Mouse (Mus musculus) megakaryocyte progenitor cell, adult 5-6 weeks (primary cell): ENCODE results near the gene Tmem104. TPM values are rescaled to one million over a fixed set of nuclear protein-coding genes. Genes with fewer than 3 reads are reported as not detected.

Experiments used
- ATAC-seq: replicated peaks from 2 replicates; pipeline ENCODE4 v1.8.0; 2016; ENCODE audit warnings: mild to moderate bottlenecking, moderate TSS enrichment, inconsistent platforms; ENCODE audit not compliant: poor library complexity
- total RNA-seq, 2 experiments: library from RNA; stranded (forward) in 1 of 2; stranded (reverse) in 1 of 2; fragments of 157-497, 149-512 nt in 1 of 2; fragments of 200-1000 nt in 1 of 2; gene quantifications; 2 replicates each; pipeline versions ENCODE4 v1.2.3 to v1.2.4; 2015 to 2017

Gene Tmem104
- total RNA-seq, 2 experiments from 2014 or later: 7.8 to 8.2 TPM

DNA sequence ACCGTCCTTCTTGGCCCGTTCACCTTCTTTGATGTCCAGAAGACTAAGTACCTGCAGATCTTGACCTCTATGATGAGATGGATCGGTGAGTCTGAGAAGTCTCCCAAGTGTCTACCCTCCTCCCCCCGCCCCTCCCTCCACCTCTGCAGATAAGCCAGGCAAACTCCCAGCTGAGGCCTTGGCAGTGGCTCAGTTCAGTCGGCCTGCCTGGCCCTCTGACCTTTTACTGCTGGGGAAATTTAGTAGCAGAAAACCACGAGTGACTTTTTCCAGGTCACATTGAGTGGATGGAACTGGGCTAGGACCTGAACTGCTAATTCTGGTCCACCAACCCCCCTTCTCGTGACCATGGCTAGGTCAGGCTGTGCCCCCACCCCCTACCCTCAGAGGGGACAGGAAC, 41.1 kb downstream of the Tmem104 start:
- no peak for ATAC-seq

GRCm38 (mm10) chr11:115229021-115229930, 42.0 kb downstream of the Tmem104 start:
- no peak for ATAC-seq

DNA sequence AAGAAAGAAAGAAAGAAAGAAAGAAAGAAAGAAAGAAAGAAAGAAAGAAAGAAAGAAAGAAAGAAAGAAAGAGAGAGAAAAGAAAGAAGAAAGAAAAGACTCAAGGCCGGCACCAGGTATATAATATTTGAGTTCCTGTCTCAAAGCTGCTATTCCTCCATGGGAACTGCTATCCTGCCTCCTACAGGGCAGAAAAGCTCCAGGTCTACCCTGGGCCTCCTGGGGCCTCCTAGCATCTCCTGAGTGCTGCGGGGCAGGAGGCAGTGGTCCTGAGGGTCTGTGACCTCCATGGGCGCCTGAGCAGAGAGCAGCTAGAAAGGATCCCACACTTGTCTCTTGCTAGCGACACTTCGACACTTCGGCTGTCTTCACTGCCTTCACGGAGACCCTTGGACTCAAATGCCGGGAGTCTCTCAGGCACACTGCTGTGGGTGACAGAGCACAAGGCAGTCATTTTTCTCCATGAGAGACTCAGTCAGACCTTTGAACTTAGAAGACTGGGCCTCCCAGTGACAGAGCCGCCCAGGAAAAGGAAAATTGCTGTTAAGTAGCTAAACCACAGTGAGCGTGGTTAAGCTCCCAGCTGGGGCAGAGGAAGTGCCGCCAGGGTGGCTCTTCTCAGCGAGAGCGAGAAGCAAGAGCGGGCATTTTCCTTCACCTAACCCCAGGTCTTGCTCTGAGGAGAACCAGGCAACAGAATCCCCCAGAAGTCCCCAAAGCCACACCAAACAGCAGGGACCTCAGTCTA, 44.1 kb downstream of the Tmem104 start:
- ATAC-seq: peak; percentile 68

DNA sequence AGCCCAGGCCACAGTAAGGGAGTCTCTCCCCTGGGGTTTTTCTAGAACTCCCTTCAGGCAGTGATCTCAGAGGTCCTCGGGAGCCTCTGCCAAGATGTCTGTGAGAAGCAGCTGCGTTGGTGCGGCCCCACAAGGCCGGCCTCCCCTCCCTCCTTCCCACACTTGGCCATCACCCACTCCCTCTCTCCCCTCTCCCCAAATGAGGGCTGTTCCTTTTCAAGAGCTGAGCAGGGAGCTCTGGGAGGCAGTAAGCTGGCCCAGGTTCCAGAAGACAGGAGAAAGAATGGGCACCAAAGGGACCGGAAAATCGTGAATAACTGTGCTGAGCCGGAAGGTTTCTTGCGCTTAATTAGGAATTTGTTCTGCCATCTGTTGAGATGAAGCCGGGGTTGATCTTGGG, 44.6 kb downstream of the Tmem104 start:
- no peak for ATAC-seq

DNA sequence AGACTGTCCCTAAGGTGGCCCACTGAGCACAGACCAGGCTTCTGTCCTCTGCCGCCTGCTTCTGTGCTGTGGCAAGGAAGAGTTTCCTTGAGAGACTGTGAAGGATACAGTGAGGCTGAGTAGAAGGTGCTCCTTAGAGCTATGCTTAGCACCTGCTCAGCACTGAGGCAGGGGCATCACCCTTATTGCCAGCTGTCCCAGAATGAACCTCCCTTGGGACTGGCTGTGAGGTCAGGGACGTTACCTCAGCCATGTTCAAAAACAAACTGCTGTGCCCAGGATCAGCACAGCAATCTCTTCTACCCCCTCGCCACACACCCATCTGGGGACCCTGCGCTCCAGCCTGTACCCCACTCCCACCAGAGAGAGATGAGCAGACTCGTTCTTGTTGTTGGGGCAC, 45.6 kb downstream of the Tmem104 start:
- ATAC-seq: no peak

DNA sequence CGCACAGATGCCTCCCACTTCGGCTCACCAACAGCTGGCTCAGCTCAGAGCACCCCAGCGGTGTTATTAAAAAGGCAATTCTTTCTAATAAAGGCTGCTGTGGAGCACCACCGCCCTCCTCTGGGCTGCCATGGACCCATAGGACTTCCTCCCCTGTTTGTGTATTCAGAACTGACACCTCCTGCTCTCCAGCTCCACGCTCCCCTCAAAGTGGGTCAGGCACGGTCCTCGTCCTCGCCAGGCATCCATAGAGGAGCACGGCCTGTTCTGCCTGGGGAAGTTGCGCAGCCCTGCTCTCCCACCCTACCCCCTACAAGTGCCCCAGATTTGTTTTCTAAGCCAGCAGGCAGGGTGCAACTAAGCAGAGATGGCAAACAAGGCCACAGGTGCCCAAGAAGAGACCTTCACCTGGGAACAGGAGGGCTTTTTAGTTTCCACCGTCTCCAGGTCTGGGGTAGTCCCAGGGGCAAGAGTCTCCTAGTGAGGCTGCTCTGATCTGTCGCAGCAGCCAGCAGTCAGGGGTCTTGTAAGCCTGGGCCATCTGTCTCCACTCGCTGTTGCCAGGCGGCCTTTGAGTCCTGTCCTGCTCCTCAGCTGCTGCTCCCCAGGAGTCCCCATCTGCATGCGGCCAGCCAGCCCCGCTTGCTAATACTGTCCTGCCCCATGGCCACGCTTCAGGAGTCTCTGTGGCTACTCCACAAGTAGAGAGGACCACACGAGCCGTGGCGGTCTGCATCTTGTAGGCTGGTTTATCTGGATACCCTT, 46.4 kb downstream of the Tmem104 start:
- no peak for ATAC-seq

DNA sequence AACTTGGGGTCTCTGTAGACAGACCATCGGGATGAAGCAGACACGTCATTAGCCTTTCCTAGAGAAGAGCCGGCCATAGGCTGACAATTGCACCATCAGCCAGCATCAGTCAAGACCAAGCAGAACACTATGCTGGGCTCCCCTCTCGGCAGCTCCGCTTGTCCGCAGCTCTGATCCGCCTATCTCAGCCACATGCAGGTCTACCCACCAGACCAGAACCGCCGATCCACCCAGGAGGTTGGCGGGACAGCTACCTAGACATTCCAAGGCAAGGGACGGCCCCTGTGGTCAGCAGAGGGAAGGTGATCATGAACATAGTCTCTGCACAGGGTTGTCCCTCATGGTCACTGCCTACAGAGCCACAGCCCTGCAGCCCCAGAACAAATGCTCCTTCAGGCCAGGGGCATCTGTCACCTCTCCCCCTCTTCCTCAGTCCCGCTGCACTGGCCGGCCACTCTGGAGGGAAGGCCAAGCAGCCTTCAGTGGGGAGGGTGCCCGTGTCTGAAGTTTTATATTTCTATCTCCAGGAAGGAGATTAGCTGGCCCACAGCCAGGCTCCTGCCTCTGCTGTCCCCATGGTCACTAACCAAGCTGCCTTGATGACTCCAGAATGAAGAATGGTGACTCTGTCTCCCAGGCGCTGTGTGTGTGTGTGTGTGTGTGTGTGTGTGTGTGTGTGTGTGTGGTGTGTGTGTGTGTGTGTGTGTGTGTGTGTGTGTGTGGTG, 47.2 kb downstream of the Tmem104 start:
- no peak for ATAC-seq

- ATAC-seq: no peak
Measured at GRCm38 (mm10) chr11:115236570-115236969, 49.3 kb downstream of the Tmem104 start.

DNA sequence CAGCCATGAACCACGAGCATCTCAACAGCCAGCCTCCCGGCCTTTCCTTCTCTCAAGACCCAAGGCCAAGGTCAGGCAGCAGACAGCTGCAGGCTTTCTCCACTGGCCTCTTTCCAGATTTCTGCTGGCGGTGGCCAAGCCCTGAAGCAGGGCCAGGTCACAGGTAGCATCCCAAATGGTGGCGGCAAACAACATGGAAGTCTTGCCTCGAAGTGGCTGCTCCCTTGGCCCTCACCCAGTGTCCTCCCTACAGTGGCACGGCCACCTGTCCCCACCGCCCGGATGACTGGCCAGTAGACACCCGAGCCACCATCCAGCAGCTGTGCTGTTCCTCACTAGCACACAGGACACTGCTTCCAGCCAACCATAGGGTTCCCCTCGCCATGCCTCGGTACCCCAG, 54.1 kb downstream of the Tmem104 start:
- no peak for ATAC-seq

DNA sequence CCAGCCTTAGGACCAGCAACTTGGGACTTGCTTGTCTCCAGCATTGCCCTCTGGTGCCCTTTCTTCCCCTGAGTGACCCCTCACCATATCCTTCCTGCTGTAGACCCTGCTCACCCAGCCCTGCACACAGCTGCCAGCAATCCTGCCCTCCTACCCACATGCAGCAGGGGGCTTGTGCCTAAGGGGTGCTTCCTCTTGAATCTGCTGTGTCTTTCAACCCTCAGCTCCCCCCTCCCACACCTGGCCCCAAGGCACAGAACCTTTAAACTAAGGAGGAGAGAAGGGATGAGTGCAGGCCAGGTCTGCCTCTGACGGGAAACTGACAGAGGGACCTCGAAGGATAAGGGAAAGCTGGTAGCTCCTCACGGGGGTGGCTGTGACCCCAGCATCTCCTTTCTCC, 55.5 kb downstream of the Tmem104 start:
- ATAC-seq: no peak

DNA sequence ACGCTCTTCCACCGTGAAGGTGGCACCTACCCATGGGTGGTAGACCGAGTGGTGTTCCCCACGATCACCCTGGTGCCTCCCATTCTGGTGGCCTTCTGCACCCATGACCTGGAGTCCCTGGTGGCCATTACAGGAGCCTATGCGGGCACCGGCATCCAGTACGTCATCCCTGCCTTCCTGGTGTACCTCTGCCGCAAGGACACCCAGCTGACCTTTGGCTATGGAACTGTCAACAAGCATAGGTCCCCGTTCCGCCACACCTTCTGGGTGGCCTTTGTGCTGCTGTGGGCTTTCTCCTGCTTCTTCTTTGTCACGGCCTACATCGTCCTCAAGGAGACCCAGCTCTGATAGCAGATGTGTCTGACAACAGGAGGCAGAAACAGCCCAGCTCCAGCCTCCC, 56.5 kb downstream of the Tmem104 start:
- no peak for ATAC-seq

GRCm38 (mm10) chr11:115244840-115245239, 57.6 kb downstream of the Tmem104 start:
- ATAC-seq: no peak

- ATAC-seq: peak; percentile 27; the same call in 1 of the 2 replicates
Measured at GRCm38 (mm10) chr11:115246386-115246785, 59.1 kb downstream of the Tmem104 start.

GRCm38 (mm10) chr11:115247240-115247639, 60.0 kb downstream of the Tmem104 start:
- no peak for ATAC-seq

DNA sequence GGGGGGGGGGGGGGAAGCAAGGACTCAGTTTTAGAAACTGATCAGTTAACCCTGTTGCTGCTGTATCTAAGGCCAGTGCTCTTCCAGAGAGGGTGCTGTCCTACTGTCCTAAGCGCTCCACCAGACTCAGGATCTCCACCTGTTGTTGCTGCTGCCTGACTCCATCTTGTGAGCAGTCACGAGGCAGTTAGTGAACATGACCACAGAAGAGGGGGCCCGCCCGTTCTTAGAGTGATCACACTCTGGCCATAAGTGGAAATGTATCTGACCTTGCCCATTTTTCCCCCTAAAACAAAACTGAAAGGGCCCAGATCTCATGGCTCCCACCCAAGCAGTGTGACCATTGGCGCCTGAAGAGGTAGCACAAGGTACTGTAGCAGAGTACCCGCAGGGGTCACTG, 60.7 kb downstream of the Tmem104 start:
- ATAC-seq: no peak

DNA sequence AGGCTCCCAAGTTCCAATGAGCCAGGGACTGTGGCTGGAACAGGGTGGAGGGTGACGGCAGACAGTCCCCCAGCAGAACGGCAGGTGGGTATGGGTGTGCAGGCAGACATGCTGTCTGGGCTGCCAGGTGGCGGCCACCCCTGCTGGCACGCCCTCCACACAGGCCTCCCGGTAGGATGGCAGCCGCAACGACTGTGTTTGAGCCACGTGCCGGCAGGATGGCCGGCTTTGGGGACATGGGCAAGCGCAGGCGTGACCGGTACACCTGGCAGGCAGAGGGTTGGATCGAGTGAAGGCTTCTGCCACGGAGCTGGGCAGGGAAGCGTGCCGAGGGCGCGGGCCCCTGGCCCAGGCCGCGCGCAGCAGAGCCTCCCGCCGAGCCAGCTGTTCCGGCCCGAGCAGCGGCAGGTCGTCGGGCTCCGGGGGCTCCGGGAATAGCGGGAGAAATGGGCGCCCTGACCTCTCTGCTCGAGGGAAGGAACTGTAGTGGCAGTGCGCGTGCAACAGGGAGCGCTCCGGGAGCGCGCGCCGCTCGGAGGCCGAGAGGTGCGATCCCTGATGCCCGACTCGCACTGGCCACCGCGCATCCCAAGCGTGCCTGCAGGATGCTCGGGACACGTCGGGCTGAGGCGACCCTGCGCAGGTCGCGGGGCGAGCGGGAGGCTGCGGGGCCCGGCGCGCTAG, 62.6 kb downstream of the Tmem104 start:
- ATAC-seq: no peak

- no peak for ATAC-seq
Measured at GRCm38 (mm10) chr11:115250405-115251090, 63.3 kb downstream of the Tmem104 start.

- no peak for ATAC-seq
Measured at GRCm38 (mm10) chr11:115251258-115251657, 64.0 kb downstream of the Tmem104 start.

GRCm38 (mm10) chr11:115257775-115258510, 70.7 kb downstream of the Tmem104 start:
- peak; percentile 71 for ATAC-seq
